Mouse (Mus musculus) hindbrain, postnatal 0 days (tissue): ENCODE measurements around the gene Btrc. TPM values are rescaled to one million over a fixed set of nuclear protein-coding genes. Genes with fewer than 3 reads are reported as not detected.

Source experiments
- ATAC-seq: fragments of 200-750 bp; cut with Nextera tagmentation; 2 replicates; pipeline ENCODE4 v1.8.0; 2017; ENCODE audit warnings: mild to moderate bottlenecking, moderate TSS enrichment, moderate library complexity
- DNase-seq: peaks from one replicate; pipeline ENCODE4 v3.0.0-alpha.2; 2015; ENCODE audit warnings: low spot score
- H3K27ac ChIP-seq: fragments of 300-500 bp; sonication (generic); 2 replicates; pipeline ENCODE4 v1.5.1; 2014; ENCODE audit warnings: mild to moderate bottlenecking
- H3K27me3 ChIP-seq: fragments of 300-500 bp; sonication (generic); 2 replicates; pipeline ENCODE4 v1.6.1; 2014; ENCODE audit warnings: low read length, mixed read lengths; ENCODE audit not compliant: insufficient read depth
- H3K36me3 ChIP-seq: fragments of 300-500 bp; sonication (generic); 2 replicates; pipeline ENCODE4 v1.6.1; 2014; ENCODE audit warnings: low read length, mixed read lengths; ENCODE audit not compliant: insufficient read depth
- H3K4me1 ChIP-seq: fragments of 300-500 bp; sonication (generic); 2 replicates; pipeline ENCODE4 v1.6.1; 2014; ENCODE audit warnings: antibody characterized with exemption, low read length, mixed read lengths; ENCODE audit not compliant: insufficient read depth
- H3K4me2 ChIP-seq: fragments of 300-500 bp; sonication (generic); 2 replicates; pipeline ENCODE4 v1.6.1; 2014; ENCODE audit warnings: low read depth, mild to moderate bottlenecking, low read length, moderate library complexity, mixed read lengths
- H3K4me3 ChIP-seq: fragments of 300-500 bp; sonication (generic); 2 replicates; pipeline ENCODE4 v1.5.1; 2014; ENCODE audit warnings: low read length
- H3K9ac ChIP-seq: fragments of 300-500 bp; sonication (generic); replicated peaks from 2 replicates; pipeline ENCODE4 v1.6.1; 2014; ENCODE audit warnings: mild to moderate bottlenecking, low read length, moderate library complexity, mixed read lengths
- H3K9me3 ChIP-seq: fragments of 300-500 bp; sonication (generic); 2 replicates; pipeline ENCODE4 v1.6.1; 2016; ENCODE audit warnings: low read length, mixed read lengths
- CTCF ChIP-seq: IDR thresholded peaks from 2 replicates; pipeline ENCODE4 v1.5.1; 2016; ENCODE audit warnings: antibody characterized with exemption, control low read depth, low read depth
- WGBS: fragments of 180-500 bp; shearing (Covaris S2); extraction: QIAGEN DNeasy Blood & Tissue Kit; methylation state at CpG from one replicate; pipeline ENCODE4 v1.1.7; 2014; 5-methylcytosine and 5-hydroxymethylcytosine counted together
- polyA plus RNA-seq: library from polyadenylated mRNA; unstranded; fragments of >200 nt; fragmentation: Nextera tagmentation; extraction: Ambion mirVana; gene quantifications from 2 replicates; pipeline ENCODE4 v1.2.1, GENCODE M21; 2015
- total RNA-seq: library from RNA; depleted of rRNA; stranded (reverse); fragments of >200 nt; gene quantifications from 2 replicates; pipeline ENCODE4 v1.2.3, GENCODE M21; 2014; rRNA removed

The Btrc gene
- 55.3 and 59.9 TPM in 2 replicates for total RNA-seq
- polyA plus RNA-seq = 47.9 and 49.5 TPM in 2 replicates

DNA sequence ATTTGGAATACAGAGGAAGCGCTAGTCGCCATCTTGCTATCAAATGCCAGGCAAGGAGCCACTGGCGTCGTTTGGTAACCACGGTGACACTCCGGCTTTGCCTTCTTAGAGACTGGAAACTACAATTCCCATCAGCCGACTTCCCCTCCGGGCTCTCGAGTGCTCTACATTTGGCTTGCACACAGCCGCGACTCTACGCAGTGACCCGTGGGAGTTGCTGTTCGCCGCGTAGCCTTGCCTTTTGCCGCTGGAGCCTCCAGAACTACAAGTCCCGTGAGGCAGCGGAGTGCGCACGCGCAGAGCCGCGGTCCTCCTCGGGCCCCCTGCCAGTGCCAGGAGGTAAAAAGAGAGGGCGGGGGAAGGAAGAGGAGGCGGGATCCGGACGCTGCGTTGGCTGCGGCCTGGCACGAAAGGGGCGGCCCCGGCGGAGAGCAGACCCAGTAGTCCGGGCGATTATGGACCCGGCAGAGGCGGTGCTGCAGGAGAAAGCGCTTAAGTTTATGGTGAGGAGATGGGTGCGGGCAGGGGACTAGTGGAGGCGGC lies at the start of gene Btrc:
Gene Btrc (plus strand): TSS at position 351 of the 543 bp plus-strand sequence.
- no peak; the same call in 1 of the 2 replicates for TF ChIP-seq CTCF
- H3K9ac ChIP-seq = peak within 1 kb of the TSS; percentile 89
- peak; percentile 99 for ATAC-seq
- no peaks in the 10 kb centered on the region for H3K27me3 ChIP-seq
- peak within 1 kb of the TSS; percentile 83 for H3K4me3 ChIP-seq
- H3K27ac ChIP-seq = peak within 1 kb of the TSS; percentile 96
- under 1% methylated on average over 40 of the region's 42 CpGs for WGBS
- H3K4me1 ChIP-seq = peaks cover 3% of the 10 kb centered on the region; the same call in 1 of the 2 replicates
- H3K36me3 ChIP-seq = no peaks in the 10 kb centered on the region
- no peaks in the 10 kb centered on the region for H3K9me3 ChIP-seq
- peak within 1 kb of the TSS; percentile 77 for H3K4me2 ChIP-seq
- DNase-seq = peak; percentile 100

DNA sequence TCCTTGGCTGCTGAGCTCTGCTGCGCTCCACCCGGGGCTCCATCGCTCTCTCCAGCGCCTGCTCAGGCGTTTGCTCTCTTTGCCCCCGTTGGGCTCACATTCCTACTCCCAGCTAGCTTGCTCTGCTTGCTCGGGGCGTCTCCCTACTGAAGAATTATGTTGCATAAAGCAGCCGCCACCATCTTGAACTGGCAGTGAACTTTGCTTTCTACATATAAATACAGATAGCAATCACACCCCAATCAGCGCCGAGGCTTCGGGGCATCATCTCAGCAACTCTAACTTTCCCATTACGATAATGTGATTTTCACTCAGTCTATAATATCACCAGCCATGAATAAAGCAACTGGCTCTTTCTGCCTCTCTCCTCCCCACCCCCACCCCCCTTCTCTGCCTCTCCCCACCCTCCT lies 46.1 kb upstream of the Btrc start:
- TF ChIP-seq CTCF = no peak
- Histone ChIP-seq H3K36me3 (no peaks in the 10 kb centered on the region), H3K9ac (no peak overlapping the region), H3K27me3 (no peaks in the 10 kb centered on the region), H3K4me3 (no peak overlapping the region), H3K4me1 (no peaks in the 10 kb centered on the region), H3K27ac (no peak overlapping the region), H3K4me2 (no peak overlapping the region; the same call in 1 of the 2 replicates), H3K9me3 (no peaks in the 10 kb centered on the region)
- ATAC-seq (peak; percentile 27; the same call in 1 of the 2 replicates), DNase-seq (no peak)
- WGBS = 39% methylated on average over 13 of the region's 13 CpGs

DNA sequence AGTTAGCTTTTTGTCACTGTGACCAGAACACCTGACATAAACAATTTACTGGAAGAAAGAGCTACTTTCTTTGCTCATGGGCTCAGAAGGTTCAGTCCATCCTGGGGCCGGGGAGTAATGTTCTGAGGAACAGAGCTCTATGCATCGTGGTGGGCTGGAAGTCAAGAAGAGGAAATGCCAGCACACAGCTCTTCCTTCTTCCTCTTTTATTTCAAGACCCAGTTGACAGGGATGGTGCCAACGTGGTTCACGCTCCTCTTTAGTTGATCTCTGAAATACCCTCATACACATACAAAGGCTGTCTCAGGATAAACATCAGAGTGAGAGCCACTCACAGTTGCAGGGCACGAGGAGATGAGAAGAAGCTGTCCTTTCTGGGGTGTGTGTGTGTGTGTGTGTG lies 42.5 kb upstream of the Btrc start:
- no peak for DNase-seq
- WGBS = 69% methylated on average over 5 of the region's 5 CpGs
- no peak overlapping the region for H3K27ac ChIP-seq
- no peaks in the 10 kb centered on the region for H3K9me3 ChIP-seq
- no peak for ATAC-seq
- TF ChIP-seq CTCF = no peak
- no peaks in the 10 kb centered on the region for H3K27me3 ChIP-seq
- H3K4me1 ChIP-seq = no peaks in the 10 kb centered on the region
- H3K4me3 ChIP-seq = no peak overlapping the region
- H3K9ac ChIP-seq = no peak overlapping the region
- no peaks in the 10 kb centered on the region for H3K36me3 ChIP-seq
- H3K4me2 ChIP-seq = no peak overlapping the region

DNA sequence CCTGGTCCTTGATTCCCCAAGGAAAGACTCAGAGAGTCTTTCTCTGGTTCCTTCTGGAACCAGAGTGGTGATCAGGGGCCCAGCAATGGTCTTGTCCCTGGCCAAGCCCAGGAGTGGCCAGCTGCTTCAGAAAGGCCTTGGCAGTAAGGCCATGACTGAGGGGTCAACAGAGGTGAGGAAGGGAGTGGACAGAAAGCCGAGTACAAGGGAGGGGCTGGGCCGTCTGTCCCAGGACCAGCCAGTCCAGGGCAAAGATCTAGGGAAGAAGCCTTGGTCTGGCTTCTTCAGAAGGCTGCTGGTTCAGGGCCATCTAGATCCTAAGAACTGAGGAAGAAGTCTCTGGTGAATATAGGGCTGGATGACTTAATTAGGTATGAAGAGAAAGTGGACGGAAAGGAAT lies 34.5 kb upstream of the Btrc start:
- no peak overlapping the region for H3K4me2 ChIP-seq
- no peak overlapping the region for H3K9ac ChIP-seq
- H3K36me3 ChIP-seq = no peaks in the 10 kb centered on the region
- no peak for DNase-seq
- no peak overlapping the region for H3K4me3 ChIP-seq
- no peak for ATAC-seq
- H3K9me3 ChIP-seq = no peaks in the 10 kb centered on the region
- no peaks in the 10 kb centered on the region for H3K4me1 ChIP-seq
- no peak overlapping the region for H3K27ac ChIP-seq
- H3K27me3 ChIP-seq = no peaks in the 10 kb centered on the region
- no peak for TF ChIP-seq CTCF
- WGBS = 36% methylated on average over 3 of the region's 3 CpGs

DNA sequence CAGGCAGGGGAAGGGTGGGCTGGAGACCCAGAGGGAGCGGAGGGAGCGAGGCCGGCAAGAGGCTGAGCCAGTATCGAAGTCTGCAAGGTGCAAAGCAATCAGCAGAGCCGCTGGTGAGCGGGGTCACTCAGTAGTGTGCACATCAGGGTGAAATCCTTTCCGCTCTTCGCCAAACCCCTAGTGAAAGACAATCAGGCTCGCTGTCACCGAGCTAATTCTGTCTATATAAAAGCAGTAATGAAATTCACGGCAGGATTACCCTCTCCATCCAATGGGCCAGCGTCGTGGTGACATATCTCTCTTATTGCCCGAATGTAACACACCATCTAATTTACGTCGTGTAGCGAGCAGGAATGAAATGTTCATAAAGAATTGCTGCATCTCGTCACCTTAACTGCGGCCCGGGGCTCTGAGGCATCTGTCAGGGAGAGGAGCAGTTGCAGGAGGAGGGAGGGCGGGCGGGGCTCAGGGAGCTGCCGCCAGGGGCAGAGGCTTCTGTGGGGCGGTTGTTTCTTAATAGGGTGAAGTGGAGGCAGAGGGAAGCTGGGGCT lies 33.7 kb upstream of the Btrc start:
- Histone ChIP-seq H3K4me1 (no peaks in the 10 kb centered on the region), H3K27ac (no peak overlapping the region), H3K36me3 (no peaks in the 10 kb centered on the region), H3K9me3 (no peaks in the 10 kb centered on the region), H3K9ac (no peak overlapping the region), H3K4me2 (peak overlapping the region; percentile 38), H3K4me3 (no peak overlapping the region), H3K27me3 (no peaks in the 10 kb centered on the region)
- no peak for TF ChIP-seq CTCF
- DNase-seq = peak; percentile 43
- 0 out of 2 replicates have a peak, but pooled peaks have one; percentile 27 for ATAC-seq
- 10% methylated on average over 24 of the region's 24 CpGs for whole genome bisulfite sequencing

DNA sequence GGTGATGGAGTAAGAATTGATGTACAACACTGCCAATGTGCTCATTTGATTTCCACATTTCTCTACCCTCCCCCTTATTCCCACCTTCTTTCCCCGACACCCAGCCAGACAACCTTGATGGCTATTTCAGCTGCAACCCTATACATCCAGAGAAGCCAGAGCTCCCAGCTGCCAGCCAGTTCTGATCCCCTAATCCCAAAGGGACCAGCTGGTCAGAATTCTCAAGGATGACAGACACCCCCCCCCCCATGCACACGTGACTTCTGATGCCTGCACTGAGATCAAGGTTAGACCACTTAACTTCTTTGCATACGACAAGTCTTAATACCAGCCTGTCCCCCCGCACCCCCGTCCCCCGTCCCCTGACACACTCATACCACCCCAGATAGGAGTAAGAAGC lies 26.8 kb upstream of the Btrc start:
- ATAC-seq (no peak), DNase-seq (no peak)
- Histone ChIP-seq H3K27ac (no peak overlapping the region), H3K36me3 (no peaks in the 10 kb centered on the region), H3K4me1 (no peaks in the 10 kb centered on the region), H3K4me3 (no peak overlapping the region), H3K9ac (no peak overlapping the region), H3K9me3 (no peaks in the 10 kb centered on the region), H3K4me2 (no peak overlapping the region), H3K27me3 (no peaks in the 10 kb centered on the region)
- WGBS = 81% methylated on average over 6 of the region's 6 CpGs
- no peak for TF ChIP-seq CTCF

DNA sequence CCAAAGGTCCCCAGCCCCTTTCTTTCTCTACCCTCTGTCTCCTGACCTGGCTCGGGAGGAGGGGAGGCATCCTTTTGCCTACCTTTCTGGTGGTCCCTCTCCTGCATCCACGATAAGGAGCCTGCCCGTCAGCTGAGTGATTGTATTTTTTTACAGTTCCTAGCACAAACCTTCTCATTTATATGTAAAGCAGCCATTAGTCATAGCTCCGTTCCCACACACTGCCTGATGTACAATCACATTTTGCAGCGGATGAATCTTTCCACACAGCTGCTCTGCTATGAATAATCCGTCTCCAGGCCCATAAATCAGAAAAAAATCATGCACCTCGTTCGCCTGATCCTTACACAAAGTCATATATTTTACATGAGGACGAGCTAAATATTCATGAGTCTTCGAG lies 25.4 kb upstream of the Btrc start:
- H3K27ac ChIP-seq = peak overlapping the region; percentile 41; the same call in 1 of the 2 replicates
- no peak overlapping the region for H3K4me2 ChIP-seq
- WGBS = 25% methylated on average over 10 of the region's 10 CpGs

More for the DNA sequence above, 25.4 kb upstream of the Btrc start:
- ATAC-seq (peak; percentile 49; the same call in 1 of the 2 replicates), DNase-seq (peak; percentile 54)
- H3K27me3 ChIP-seq = no peaks in the 10 kb centered on the region
- no peak overlapping the region for H3K4me3 ChIP-seq
- TF ChIP-seq CTCF = no peak
- no peaks in the 10 kb centered on the region for H3K4me1 ChIP-seq
- H3K9ac ChIP-seq = no peak overlapping the region
- no peaks in the 10 kb centered on the region for H3K36me3 ChIP-seq
- H3K9me3 ChIP-seq = no peaks in the 10 kb centered on the region
